Mouse (Mus musculus): ENCODE measurements around the gene Ubxn10. TPM values are rescaled to one million over a fixed set of nuclear protein-coding genes. Genes with fewer than 3 reads are reported as not detected.

Gene Ubxn10
- total RNA-seq, 4 experiments from 2014 or later = 2.3 to 3.3 (median 2.8) TPM

- DNase-seq (ENCODE audit: low spot score) = no peak
Observed at GRCm38 (mm10) chr4:138734105-138734504, 2.9 kb downstream of the Ubxn10 start.

- DNase-seq (ENCODE audit: low spot score) = no peak
Observed at GRCm38 (mm10) chr4:138729018-138729703, 7.8 kb downstream of the Ubxn10 start.

- no peak for DNase-seq (ENCODE audit: low spot score)
Observed at GRCm38 (mm10) chr4:138725751-138726150, 11.2 kb downstream of the Ubxn10 start.

GRCm38 (mm10) chr4:138725127-138725461 lies 11.9 kb downstream of the Ubxn10 start:
- DNase-seq (ENCODE audit: low spot score) = peak; percentile 52

- DNase-seq (ENCODE audit: low spot score) = no peak
Observed at GRCm38 (mm10) chr4:138724354-138725126, 12.4 kb downstream of the Ubxn10 start, which contains the start of gene Pla2g2c. Gene Pla2g2c, plus strand, starts transcription at chr4:138724792.

GRCm38 (mm10) chr4:138723493-138724281 lies 13.3 kb downstream of the Ubxn10 start:
- DNase-seq (ENCODE audit: low spot score) = peak; percentile 14

- DNase-seq (ENCODE audit: low spot score) = no peak
Observed at GRCm38 (mm10) chr4:138719264-138719596, 17.7 kb downstream of the Ubxn10 start.

GRCm38 (mm10) chr4:138718586-138719263 lies 18.2 kb downstream of the Ubxn10 start:
- no peak for DNase-seq (ENCODE audit: low spot score)

- no peak for DNase-seq (ENCODE audit: low spot score)
Observed at GRCm38 (mm10) chr4:138716697-138717096, 20.3 kb downstream of the Ubxn10 start.

- no peak for DNase-seq (ENCODE audit: low spot score)
Observed at GRCm38 (mm10) chr4:138714186-138714585, 22.8 kb downstream of the Ubxn10 start.

- DNase-seq (ENCODE audit: low spot score) = no peak
Observed at GRCm38 (mm10) chr4:138712621-138713020, 24.3 kb downstream of the Ubxn10 start.

- no peak for DNase-seq (ENCODE audit: low spot score)
Observed at GRCm38 (mm10) chr4:138712096-138712495, 24.9 kb downstream of the Ubxn10 start.

- DNase-seq (ENCODE audit: low spot score) = no peak
Observed at GRCm38 (mm10) chr4:138711051-138711820, 25.7 kb downstream of the Ubxn10 start.

- DNase-seq (ENCODE audit: low spot score) = no peak
Observed at GRCm38 (mm10) chr4:138710633-138711032, 26.3 kb downstream of the Ubxn10 start.

- no peak for DNase-seq (ENCODE audit: low spot score)
Observed at GRCm38 (mm10) chr4:138709944-138710343, 27.0 kb downstream of the Ubxn10 start.

- no peak for DNase-seq (ENCODE audit: low spot score)
Observed at GRCm38 (mm10) chr4:138709246-138709645, 27.7 kb downstream of the Ubxn10 start.

GRCm38 (mm10) chr4:138708636-138709035 lies 28.3 kb downstream of the Ubxn10 start:
- DNase-seq (ENCODE audit: low spot score) = peak; percentile 21

GRCm38 (mm10) chr4:138706620-138707019 lies 30.3 kb downstream of the Ubxn10 start:
- no peak for DNase-seq (ENCODE audit: low spot score)

GRCm38 (mm10) chr4:138704169-138704568 lies 32.8 kb downstream of the Ubxn10 start:
- no peak for DNase-seq (ENCODE audit: low spot score)

GRCm38 (mm10) chr4:138703591-138703990 lies 33.4 kb downstream of the Ubxn10 start:
- no peak for DNase-seq (ENCODE audit: low spot score)

GRCm38 (mm10) chr4:138702528-138702927 lies 34.4 kb downstream of the Ubxn10 start:
- DNase-seq (ENCODE audit: low spot score) = no peak
